Mouse (Mus musculus) liver, embryonic 16.5 days (tissue): Measurements from ENCODE around the gene Psen1. TPM values are rescaled to one million over a fixed set of nuclear protein-coding genes. Genes with fewer than 3 reads are reported as not detected.

Source experiments
- ATAC-seq: fragments of 200-750 bp; cut with Nextera tagmentation; 2 replicates; pipeline ENCODE4 v1.8.0; 2017; ENCODE audit warnings: low read depth, mild to moderate bottlenecking, moderate number of reproducible peaks, moderate library complexity
- H3K27ac ChIP-seq: fragments of 300-500 bp; sonication (generic); 2 replicates; pipeline ENCODE4 v1.5.1; 2014; ENCODE audit warnings: mild to moderate bottlenecking, low read length
- H3K27me3 ChIP-seq: fragments of 300-500 bp; sonication (generic); 2 replicates; pipeline ENCODE4 v1.6.1; 2014; ENCODE audit warnings: low read depth, low read length, mixed read lengths; ENCODE audit not compliant: control insufficient read depth, insufficient read depth
- H3K36me3 ChIP-seq: fragments of 300-500 bp; sonication (generic); 2 replicates; pipeline ENCODE4 v1.6.1; 2014; ENCODE audit warnings: mild to moderate bottlenecking; ENCODE audit not compliant: control insufficient read depth, insufficient read depth
- H3K4me1 ChIP-seq: fragments of 300-500 bp; sonication (generic); 2 replicates; pipeline ENCODE4 v1.6.1; 2014; ENCODE audit warnings: low read depth, low read length, mixed read lengths; ENCODE audit not compliant: control insufficient read depth
- H3K4me2 ChIP-seq: fragments of 300-500 bp; sonication (generic); 2 replicates; pipeline ENCODE4 v1.6.1; 2014; ENCODE audit warnings: low read depth, low read length, mixed read lengths
- H3K4me3 ChIP-seq: fragments of 300-500 bp; sonication (generic); 2 replicates; pipeline ENCODE4 v1.5.1; 2014; ENCODE audit warnings: low read depth, mild to moderate bottlenecking, low read length
- H3K9ac ChIP-seq: fragments of 300-500 bp; sonication (generic); 2 replicates; pipeline ENCODE4 v1.6.1; 2014; ENCODE audit warnings: low read depth, low read length
- H3K9me3 ChIP-seq: fragments of 300-500 bp; sonication (generic); replicated peaks from 2 replicates; pipeline ENCODE4 v1.6.1; 2016; ENCODE audit warnings: low read length; ENCODE audit not compliant: control insufficient read depth
- WGBS: fragments of 180-500 bp; shearing (Covaris S2); extraction: QIAGEN DNeasy Blood & Tissue Kit; methylation state at CpG from one replicate; pipeline ENCODE4 v1.1.7; 2014; ENCODE audit not compliant: insufficient replicate concordance; 5-methylcytosine and 5-hydroxymethylcytosine counted together
- polyA plus RNA-seq: library from polyadenylated mRNA; unstranded; fragments of >200 nt; fragmentation: Nextera tagmentation; extraction: Ambion mirVana; gene quantifications from 2 replicates; pipeline ENCODE4 v1.2.1, GENCODE M21; 2015

Gene Psen1
- polyA plus RNA-seq, 1 experiment from 2014 or later: 22.5 TPM

- no peak overlapping the region for H3K4me2 ChIP-seq
- no peaks in the 10 kb centered on the region for H3K36me3 ChIP-seq
- H3K27me3 ChIP-seq: no peaks in the 10 kb centered on the region
- H3K9me3 ChIP-seq: no peaks in the 10 kb centered on the region
- H3K4me1 ChIP-seq: no peaks in the 10 kb centered on the region
- no peak overlapping the region for H3K27ac ChIP-seq
- no peak overlapping the region for H3K4me3 ChIP-seq
- WGBS: 52% methylated on average over 3 of the region's 3 CpGs
- H3K9ac ChIP-seq: no peak overlapping the region
- no peak for ATAC-seq
These were observed 92.2 kb downstream of the Psen1 start for GRCm38 (mm10) chr12:83780181-83780580.

- ATAC-seq: no peak
- 58% methylated on average over 7 of the region's 7 CpGs for WGBS
- no peak overlapping the region for H3K4me3 ChIP-seq
- no peak overlapping the region for H3K9ac ChIP-seq
- H3K36me3 ChIP-seq: no peaks in the 10 kb centered on the region
- H3K27me3 ChIP-seq: no peaks in the 10 kb centered on the region
- no peak overlapping the region for H3K4me2 ChIP-seq
- no peaks in the 10 kb centered on the region for H3K4me1 ChIP-seq
- H3K9me3 ChIP-seq: no peaks in the 10 kb centered on the region
- no peak overlapping the region for H3K27ac ChIP-seq
These were observed 93.3 kb downstream of the Psen1 start for GRCm38 (mm10) chr12:83781204-83781603.

GRCm38 (mm10) chr12:83781640-83782278 lies 93.8 kb downstream of the Psen1 start:
- WGBS: 69% methylated on average over 23 of the region's 23 CpGs
- H3K4me1 ChIP-seq: no peaks in the 10 kb centered on the region
- H3K4me3 ChIP-seq: no peak overlapping the region

GRCm38 (mm10) chr12:83782669-83783068 lies 94.7 kb downstream of the Psen1 start:
- no peak overlapping the region for H3K27ac ChIP-seq
- H3K4me1 ChIP-seq: no peaks in the 10 kb centered on the region
- H3K9ac ChIP-seq: no peak overlapping the region
- H3K4me2 ChIP-seq: no peak overlapping the region
- no peak for ATAC-seq
- H3K9me3 ChIP-seq: no peaks in the 10 kb centered on the region
- H3K4me3 ChIP-seq: no peak overlapping the region
- H3K36me3 ChIP-seq: no peaks in the 10 kb centered on the region
- WGBS: 68% methylated on average over 10 of the region's 10 CpGs
- no peaks in the 10 kb centered on the region for H3K27me3 ChIP-seq

More at GRCm38 (mm10) chr12:83781640-83782278, 93.8 kb downstream of the Psen1 start:
- no peak for ATAC-seq
- Histone ChIP-seq H3K27ac (no peak overlapping the region), H3K27me3 (no peaks in the 10 kb centered on the region), H3K4me2 (no peak overlapping the region), H3K9ac (no peak overlapping the region), H3K36me3 (no peaks in the 10 kb centered on the region), H3K9me3 (no peaks in the 10 kb centered on the region)

Other genes starting within 250 kb of the Psen1 start
- 7.1 and 7.8 TPM in 2 replicates for gene Dpf3, start 200.4 kb upstream of the Psen1 start, polyA plus RNA-seq
- gene Dcaf4, start 167.7 kb upstream of the Psen1 start, polyA plus RNA-seq: 15.5 and 18.3 TPM in 2 replicates
- gene Zfyve1, start 90.9 kb upstream of the Psen1 start, polyA plus RNA-seq: 9.4 and 9.9 TPM in 2 replicates
- gene Rbm25, start 56.9 kb upstream of the Psen1 start, polyA plus RNA-seq: 82.1 and 83.0 TPM in 2 replicates
- gene Papln, start 75.5 kb downstream of the Psen1 start, polyA plus RNA-seq: 1.3 and 1.7 TPM in 2 replicates
- gene Numb, start 233.8 kb downstream of the Psen1 start, polyA plus RNA-seq: 16.8 and 17.4 TPM in 2 replicates